Mouse (Mus musculus) urinary bladder, postnatal 10 days (tissue): Measurements from ENCODE around the gene Rhox7a.
"Not testable (repeated sequence)": the region's sequence is repeated elsewhere in the genome, so short reads cannot be mapped to it uniquely, and the experiment has no call there.

ENCODE experiments used
- DNase-seq: peaks from one replicate; pipeline ENCODE4 v3.0.0; 2022; ENCODE audit warnings: low spot score

Gene Rhox7a

GRCm38 (mm10) chrX:37831386-37831785, at the start of gene Rhox7a:
Gene Rhox7a, plus strand, starts transcription at chrX:37831686.
- not testable (repeated sequence) for DNase-seq

GRCm38 (mm10) chrX:37807286-37808080, 24.0 kb upstream of the Rhox7a start:
- DNase-seq = no peak

DNA sequence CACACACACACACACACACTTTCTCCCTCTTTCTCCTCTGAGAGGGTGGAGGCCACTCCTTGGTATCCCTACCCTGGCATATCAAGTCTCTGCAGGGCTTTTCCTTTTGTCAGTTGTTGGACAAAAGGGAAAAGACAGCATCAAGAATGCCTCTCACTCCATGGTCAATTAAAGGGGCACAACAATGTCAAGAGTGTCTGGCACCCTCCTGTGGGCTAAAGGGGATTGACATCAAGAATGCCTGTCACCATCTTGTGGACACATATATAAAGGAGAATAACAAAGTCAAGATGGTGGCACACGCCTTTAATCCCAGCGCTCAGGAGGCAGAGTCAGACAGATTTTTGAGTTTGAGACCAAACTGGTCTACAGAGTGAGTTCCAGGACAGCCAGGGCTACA, 22.1 kb upstream of the Rhox7a start:
- no peak for DNase-seq

GRCm38 (mm10) chrX:37811179-37811578, 20.3 kb upstream of the Rhox7a start:
- DNase-seq = no peak

- no peak for DNase-seq
Measured at GRCm38 (mm10) chrX:37815665-37816064, 15.8 kb upstream of the Rhox7a start.

GRCm38 (mm10) chrX:37826610-37827009, 4.9 kb upstream of the Rhox7a start, which contains the start of gene Rhox6:
Gene Rhox6, plus strand, starts transcription at chrX:37826910.
- not testable (repeated sequence) for DNase-seq

DNA sequence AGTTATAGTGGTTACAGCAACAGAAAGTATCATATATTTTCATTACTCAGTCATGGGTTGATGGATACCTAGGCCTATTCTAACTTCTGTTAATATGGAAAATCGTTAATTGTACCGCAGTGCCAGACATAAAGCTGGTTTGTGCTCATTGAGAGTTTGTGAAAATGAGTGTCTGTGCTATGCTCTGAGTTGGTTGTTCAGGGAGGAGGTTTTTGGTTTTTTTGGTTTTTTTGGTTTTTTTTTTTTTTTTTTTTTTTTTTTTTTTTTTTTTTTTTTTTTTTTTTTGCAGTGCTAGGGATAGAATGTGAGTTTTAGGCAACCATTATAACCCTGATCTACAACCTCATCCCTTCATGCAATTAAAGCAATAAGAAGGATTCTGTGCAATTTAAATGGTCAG, 40.2 kb downstream of the Rhox7a start:
- DNase-seq = no peak

DNA sequence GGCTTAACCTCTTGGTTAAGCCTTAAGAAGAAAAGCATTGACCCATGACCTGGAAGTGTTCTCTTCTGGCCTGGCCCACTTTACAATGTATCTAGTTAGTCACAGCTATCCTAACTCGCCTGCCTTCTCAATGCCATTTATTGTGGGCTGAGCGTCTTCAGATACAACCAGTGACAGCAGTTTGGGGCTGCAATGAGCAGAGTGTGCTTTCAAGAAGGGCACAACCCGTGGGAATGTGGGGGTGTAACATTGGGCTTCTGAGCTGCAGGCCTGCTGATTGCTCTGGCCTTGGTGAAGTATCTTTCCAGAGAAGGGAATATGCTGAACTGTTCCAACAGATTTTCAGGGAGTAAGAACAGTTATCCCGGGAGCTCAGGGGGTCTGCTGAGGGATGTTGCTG, 47.4 kb downstream of the Rhox7a start, which contains the start of gene Rhox8:
TSS of gene Rhox8 (minus strand) at position 101 of the 400 bp plus-strand sequence.
- DNase-seq = no peak
